In the genomic region with DNA sequence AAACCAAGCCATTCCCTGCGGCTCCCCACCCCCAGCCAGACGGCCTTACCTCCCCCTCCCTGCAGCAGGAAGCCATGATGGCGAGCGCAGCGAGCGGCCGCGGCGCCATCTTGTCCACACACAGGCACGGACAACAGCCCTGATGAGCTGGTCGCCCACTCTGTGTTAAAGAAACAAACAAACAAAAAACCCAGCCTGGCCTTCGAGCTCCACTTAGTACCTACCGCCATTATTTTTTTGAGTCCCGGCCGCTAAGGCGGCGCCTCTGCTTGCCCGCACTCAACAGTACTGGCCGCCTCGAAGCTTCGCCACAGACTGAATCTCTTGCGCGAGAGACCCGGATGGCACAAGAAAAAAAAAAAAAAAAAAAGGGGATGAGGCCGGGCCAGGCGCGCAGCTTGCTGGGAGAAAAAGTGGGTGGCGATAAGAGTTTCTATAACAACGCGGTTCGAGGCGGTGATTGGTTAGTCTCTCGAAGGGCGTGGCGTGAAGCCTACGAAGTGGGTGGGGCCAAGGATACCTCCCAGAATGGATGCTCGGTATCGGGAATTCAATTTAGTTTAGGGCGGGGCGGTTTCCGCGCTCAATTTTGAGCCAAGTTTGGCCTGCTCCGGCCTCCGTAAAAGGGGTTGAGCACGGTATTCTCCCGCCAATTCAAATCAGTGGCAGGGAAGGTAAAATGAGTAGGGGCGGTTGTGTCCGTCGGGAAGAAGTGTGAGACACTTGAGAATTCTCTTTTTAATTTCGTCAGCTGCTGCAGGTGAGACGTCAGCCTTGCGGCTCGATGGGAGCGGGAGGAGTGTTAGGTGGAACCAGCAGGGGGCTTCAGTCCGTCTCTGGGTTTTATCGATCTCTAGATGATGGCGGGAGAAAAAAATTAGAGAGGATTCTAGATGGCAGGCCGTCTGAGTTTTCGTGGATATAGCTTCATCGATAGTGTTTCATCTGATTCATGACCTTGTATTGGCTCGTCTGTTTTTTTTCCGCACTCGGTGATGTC, we compare ENCODE assay signal across 8 mouse cellular contexts. TPM values are rescaled to one million over a fixed set of nuclear protein-coding genes. Genes with fewer than 3 reads are reported as not detected.
DNase-seq lines count a peak whose midpoint lies in the region; ATAC-seq lines count a peak whose summit lies in the region.

Gene Rsrc2, minus strand, starts transcription at position 350 of the 1,000 bp plus-strand sequence.
Gene Kntc1, plus strand, starts transcription at position 652 of the 1,000 bp plus-strand sequence.

- DNase-seq in R1 (ENCODE audit: low read depth, low spot score), result peak; percentile 99
- peak; percentile 98 to 99 for DNase-seq in cerebellum, postnatal 25 days
- peak; percentile 98 for DNase-seq in frontal cortex, postnatal 25 days (ENCODE audit: low spot score in 2 of 2)
- peak; percentile 100 for DNase-seq in hindbrain, embryonic 14.5 days (ENCODE audit: low spot score)
- peak; percentile 98 for DNase-seq in layer of hippocampus, postnatal 36 days
- peak; percentile 100 for DNase-seq in lung, postnatal 36 days
- peak; percentile 100 for DNase-seq in retina, postnatal 1 day
- DNase-seq in urinary bladder, adult 18-20 months (ENCODE audit: low spot score in 2 of 2), result peak; percentile 99

- WGBS in hindbrain, embryonic 14.5 days, result under 1% methylated on average over 63 of the region's 63 CpGs

- H3K27ac ChIP-seq in hindbrain, embryonic 14.5 days, result peak within 1 kb of the TSS; percentile 94

- peak within 1 kb of the TSS; percentile 64 for H3K9ac ChIP-seq in hindbrain, embryonic 14.5 days

- H3K27me3 ChIP-seq in hindbrain, embryonic 14.5 days (ENCODE audit: control insufficient read depth, insufficient read depth, low read length), result no peaks in the 10 kb centered on the region

- H3K36me3 ChIP-seq in hindbrain, embryonic 14.5 days (replicated peaks; ENCODE audit: control insufficient read depth, insufficient read depth), result peaks cover 11% of the 10 kb centered on the region

- no peaks in the 10 kb centered on the region for H3K9me3 ChIP-seq in hindbrain, embryonic 14.5 days (ENCODE audit: control insufficient read depth, low read length)

- H3K4me3 ChIP-seq in hindbrain, embryonic 14.5 days (replicated peaks; ENCODE audit: low read length), result peak within 1 kb of the TSS; percentile 72

- H3K4me2 ChIP-seq in hindbrain, embryonic 14.5 days (replicated peaks), result peak within 1 kb of the TSS; percentile 84

- peaks cover 27% of the 10 kb centered on the region for H3K4me1 ChIP-seq in hindbrain, embryonic 14.5 days (replicated peaks; ENCODE audit: control insufficient read depth, insufficient read depth, low read length)

- ATAC-seq in hindbrain, embryonic 14.5 days (ENCODE audit: low FRiP score), result peak; percentile 99

RNA-seq across cellular contexts. Expression of gene Rsrc2, which starts in this region (rescaled TPM):
- 118 and 121 TPM in 2 replicates for polyA plus RNA-seq in hindbrain, embryonic 14.5 days (2014; fragmentation: Nextera tagmentation; extraction: Ambion mirVana)
- total RNA-seq in layer of hippocampus, postnatal 36 days (2021), result 100 to 1,000 TPM; 101 to 110 TPM

RNA-seq across cellular contexts. Expression of gene Kntc1, which starts in this region (rescaled TPM):
- 5.0 and 5.8 TPM in 2 replicates for polyA plus RNA-seq in hindbrain, embryonic 14.5 days (2014; fragmentation: Nextera tagmentation; extraction: Ambion mirVana)
- 1 to 10 TPM; 2.3 to 3.4 TPM for total RNA-seq in layer of hippocampus, postnatal 36 days (2021)

Comparison
In these comparisons a context has a peak if more than half of its experiments do, and no peak if none do; other contexts are left out.
1. Peak in every context shown above with its lines: DNase-seq, ATAC-seq, H3K4me3 ChIP-seq and H3K27ac ChIP-seq.